Mouse (Mus musculus) thymus, adult 2 months (tissue): ENCODE data around the gene Htr5b. TPM values are rescaled to one million over a fixed set of nuclear protein-coding genes. Genes with fewer than 3 reads are reported as not detected.

Experiments
- DNase-seq: peaks from one replicate; pipeline ENCODE4 v3.0.0; 2021
- H3K27ac ChIP-seq: fragments of 200-500 bp; 2 replicates; pipeline ENCODE4 v1.5.1; 2012; ENCODE audit warnings: low read length, control low read depth; ENCODE audit not compliant: control insufficient read depth, insufficient read depth
- H3K27me3 ChIP-seq: fragments of 200-500 bp; 2 replicates; pipeline ENCODE4 v1.6.1; 2012; ENCODE audit warnings: mild to moderate bottlenecking, low read length, moderate library complexity, mixed read lengths; ENCODE audit not compliant: control insufficient read depth, insufficient read depth
- H3K36me3 ChIP-seq: fragments of 200-500 bp; 2 replicates; pipeline ENCODE4 v1.6.1; 2012; ENCODE audit warnings: mild to moderate bottlenecking, low read length, moderate library complexity; ENCODE audit not compliant: control insufficient read depth, insufficient read depth
- H3K4me1 ChIP-seq: fragments of 200-500 bp; replicated peaks from 2 replicates; pipeline ENCODE4 v1.6.1; 2012; ENCODE audit warnings: low read length; ENCODE audit not compliant: control insufficient read depth, insufficient read depth
- H3K4me3 ChIP-seq: fragments of 200-500 bp; 2 replicates; pipeline ENCODE4 v1.5.1; 2012; ENCODE audit warnings: mild to moderate bottlenecking, low read length, control low read depth, moderate library complexity; ENCODE audit not compliant: control insufficient read depth, insufficient read depth
- CTCF ChIP-seq: fragments of 200-500 bp; IDR thresholded peaks from 2 replicates; pipeline ENCODE4 v1.5.1; 2012; ENCODE audit warnings: mild to moderate bottlenecking, control low read depth, low read length, moderate library complexity, borderline replicate concordance; ENCODE audit not compliant: control insufficient read depth, poor library complexity, insufficient read depth; ENCODE audit errors: extremely low read depth
- POLR2A ChIP-seq: fragments of 200-500 bp; IDR thresholded peaks from 2 replicates; pipeline ENCODE4 v1.6.1; 2012; ENCODE audit warnings: mild to moderate bottlenecking, low read length, control low read depth, moderate library complexity; ENCODE audit not compliant: control insufficient read depth, poor library complexity, insufficient read depth; ENCODE audit errors: extremely low read depth
- WGBS: fragments of 180-500 bp; shearing (Covaris S2); methylation state at CpG from one replicate; pipeline ENCODE4 v1.1.7; 2018; 5-methylcytosine and 5-hydroxymethylcytosine counted together
- polyA plus RNA-seq: library from polyadenylated mRNA; depleted of rRNA; stranded (reverse); fragments of >200 nt; gene quantifications from 2 replicates; pipeline ENCODE4 v1.2.3, GENCODE M21; 2012

The Htr5b gene
- polyA plus RNA-seq, 1 experiment: not detected

DNA sequence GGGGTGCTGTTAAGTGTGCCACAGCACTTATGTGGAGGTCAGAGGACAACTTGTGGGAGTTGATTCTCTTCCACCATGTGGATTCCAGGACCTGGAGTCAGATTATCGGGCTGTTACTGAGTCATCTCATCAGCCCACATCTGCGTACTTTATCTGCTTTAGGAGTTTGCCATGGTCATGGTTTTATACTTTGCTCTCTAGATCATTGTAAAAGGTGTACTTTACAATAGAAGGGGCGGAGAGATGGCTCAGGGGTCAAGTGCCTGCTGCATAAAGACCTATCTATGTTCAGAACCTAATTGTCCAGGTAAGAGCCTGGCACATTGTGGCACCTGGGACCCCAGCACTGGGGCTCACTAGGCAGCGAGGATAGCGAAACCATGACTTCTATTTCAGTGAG is 48.9 kb downstream of the Htr5b start:
- no peak for DNase-seq
- TF ChIP-seq CTCF (no peak), POLR2A (no peak)
- Histone ChIP-seq H3K27ac (peak overlapping the region; percentile 54), H3K4me1 (peaks cover 40% of the 10 kb centered on the region), H3K36me3 (peaks cover 28% of the 10 kb centered on the region), H3K4me3 (no peak overlapping the region), H3K27me3 (no peaks in the 10 kb centered on the region)
- WGBS: 95% methylated on average over 5 of the region's 5 CpGs

DNA sequence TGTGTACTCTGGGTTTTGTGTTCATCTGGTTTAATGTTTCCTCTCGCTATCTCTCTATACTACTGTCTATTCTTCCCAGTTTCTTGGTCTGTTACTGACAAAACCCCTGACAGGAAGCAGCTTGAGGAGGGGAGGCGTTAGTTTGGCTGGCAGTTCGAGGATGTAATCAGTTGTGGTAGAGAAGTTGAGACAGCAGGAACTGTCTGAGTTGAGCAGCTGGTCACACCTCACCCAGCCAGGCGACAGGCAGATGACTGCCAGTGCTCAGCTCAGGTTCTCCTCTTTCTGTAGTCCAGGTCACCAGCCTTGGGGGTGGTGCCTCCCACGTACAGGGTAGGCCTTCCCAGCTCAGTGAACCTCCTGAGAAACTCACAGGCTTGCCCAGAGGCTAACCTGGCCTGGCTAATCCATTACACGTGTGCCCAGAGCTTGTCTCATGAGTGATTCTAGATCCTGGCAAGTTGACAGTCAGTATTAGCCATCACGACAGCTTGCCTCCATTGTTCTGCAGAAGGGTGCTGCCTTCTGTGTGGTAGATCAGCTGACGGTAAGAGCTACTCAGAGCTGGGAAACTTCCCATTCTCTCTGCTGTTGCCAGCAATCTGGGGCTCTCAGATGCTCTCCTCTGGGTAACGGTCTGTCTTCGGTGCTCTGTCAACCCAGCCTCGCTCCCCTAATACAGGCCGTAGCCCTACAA is 49.8 kb downstream of the Htr5b start:
- Histone ChIP-seq H3K27me3 (no peaks in the 10 kb centered on the region), H3K4me1 (peaks cover 40% of the 10 kb centered on the region), H3K36me3 (peaks cover 28% of the 10 kb centered on the region), H3K4me3 (peak overlapping the region; percentile 9; the same call in 1 of the 2 replicates), H3K27ac (peak overlapping the region; percentile 99)
- 28% methylated on average over 12 of the region's 12 CpGs for WGBS
- TF ChIP-seq CTCF: no peak
- peak; percentile 40; the same call in 1 of the 2 replicates for TF ChIP-seq POLR2A
- peak; percentile 67 for DNase-seq

DNA sequence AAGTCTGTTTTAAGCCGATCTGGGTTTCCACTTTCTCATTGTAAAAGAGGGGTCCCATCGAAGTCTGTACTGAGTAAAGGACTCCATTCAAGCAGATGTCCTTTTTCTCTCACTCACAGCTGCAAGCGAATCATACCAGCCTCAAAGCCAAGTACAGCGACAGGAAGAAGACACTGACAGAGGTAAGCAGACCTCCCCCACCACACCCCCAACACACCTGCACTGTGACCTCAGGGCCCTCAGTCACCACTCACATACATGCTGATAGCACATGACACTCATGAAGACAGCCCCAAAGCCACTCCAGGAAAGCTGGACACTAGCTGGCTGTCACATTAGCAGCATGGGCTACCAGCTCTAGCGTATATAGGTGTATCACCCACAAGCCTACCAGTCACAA is 50.5 kb downstream of the Htr5b start:
- H3K27me3 ChIP-seq: no peaks in the 10 kb centered on the region
- WGBS: 13% methylated on average over 5 of the region's 5 CpGs
- peak; percentile 80 for DNase-seq
- H3K4me3 ChIP-seq: no peak overlapping the region
- H3K36me3 ChIP-seq: peaks cover 22% of the 10 kb centered on the region
- H3K27ac ChIP-seq: peak overlapping the region; percentile 99
- TF ChIP-seq CTCF (no peak), POLR2A (no peak)
- H3K4me1 ChIP-seq: peaks cover 40% of the 10 kb centered on the region

DNA sequence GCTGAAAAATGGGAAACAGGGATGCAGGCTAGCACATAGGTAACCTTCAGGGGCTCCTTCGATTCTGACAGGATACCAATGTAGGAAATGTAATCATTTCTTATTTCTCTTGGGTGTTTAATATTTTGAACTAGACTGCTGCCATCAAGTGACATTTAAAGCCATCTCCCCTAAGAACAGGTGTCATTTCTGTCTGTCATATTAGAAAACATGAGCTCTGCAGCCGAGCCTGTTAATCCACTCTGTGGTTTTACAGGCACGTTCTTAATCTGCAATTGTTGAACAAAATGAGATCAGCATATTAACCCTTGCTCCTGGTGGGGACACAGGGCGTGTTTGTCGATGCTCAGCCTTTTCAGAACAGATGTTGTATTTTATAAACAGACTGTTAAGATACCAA is 56.8 kb downstream of the Htr5b start:
- TF ChIP-seq CTCF (no peak), POLR2A (no peak)
- 64% methylated on average over 5 of the region's 5 CpGs for WGBS
- Histone ChIP-seq H3K4me3 (no peak overlapping the region), H3K27me3 (no peaks in the 10 kb centered on the region), H3K36me3 (peaks cover 11% of the 10 kb centered on the region; the same call in 1 of the 2 replicates), H3K27ac (no peak overlapping the region), H3K4me1 (peaks cover 28% of the 10 kb centered on the region)
- no peak for DNase-seq

DNA sequence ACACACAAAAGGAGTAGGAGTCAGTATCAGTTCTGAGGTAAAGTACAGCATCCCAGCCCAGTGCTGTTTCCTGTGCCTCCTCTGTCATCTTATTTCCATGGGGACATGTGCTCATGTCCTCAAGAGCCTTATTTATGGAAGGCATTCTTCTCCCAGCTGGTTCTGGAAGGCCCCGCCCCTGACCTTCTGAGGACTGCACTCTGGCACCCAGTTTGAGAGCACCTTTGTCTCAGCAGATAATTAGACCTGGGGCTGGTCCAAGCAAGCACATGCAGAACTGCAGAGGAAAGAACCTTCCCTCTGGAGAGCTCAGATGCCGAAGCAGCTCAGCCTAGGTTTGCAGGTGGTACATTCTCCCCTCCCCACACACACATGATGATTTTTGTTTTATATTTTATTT is 60.0 kb downstream of the Htr5b start:
- H3K27me3 ChIP-seq: no peaks in the 10 kb centered on the region
- no peak for TF ChIP-seq POLR2A
- TF ChIP-seq CTCF: no peak

DNA sequence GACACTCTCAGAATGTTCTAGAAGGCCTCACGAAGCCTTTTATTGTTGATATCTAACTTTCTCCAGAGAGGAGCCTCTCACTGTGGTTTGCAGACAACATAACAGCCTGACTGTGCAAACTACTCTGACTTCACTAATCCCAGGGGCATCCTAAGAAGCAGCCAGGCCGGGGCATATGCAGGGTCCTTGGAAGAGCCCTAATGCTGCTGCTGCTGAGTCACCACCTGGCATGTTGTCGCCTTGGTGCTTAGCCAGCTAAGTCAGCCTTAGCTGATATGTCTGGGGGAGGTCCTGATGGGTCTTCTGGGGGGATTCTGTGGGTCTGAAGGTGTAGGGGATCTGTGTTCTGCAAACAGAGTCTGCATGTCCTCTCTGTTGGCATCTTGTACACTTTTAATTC is 62.0 kb downstream of the Htr5b start:
- peaks cover 33% of the 10 kb centered on the region for H3K36me3 ChIP-seq
- H3K4me3 ChIP-seq: no peak overlapping the region
- no peak for TF ChIP-seq CTCF
- H3K4me1 ChIP-seq: peaks cover 21% of the 10 kb centered on the region
- DNase-seq: no peak
- H3K27ac ChIP-seq: no peak overlapping the region
- WGBS: 93% methylated on average over 3 of the region's 3 CpGs
- no peaks in the 10 kb centered on the region for H3K27me3 ChIP-seq

More for the DNA sequence above, 60.0 kb downstream of the Htr5b start:
- Histone ChIP-seq H3K4me3 (no peak overlapping the region), H3K36me3 (peaks cover 16% of the 10 kb centered on the region; the same call in 1 of the 2 replicates), H3K27ac (no peak overlapping the region), H3K4me1 (peaks cover 23% of the 10 kb centered on the region)
- DNase-seq: no peak
- 92% methylated on average over 2 of the region's 2 CpGs for WGBS
